Mouse (Mus musculus) MEL (cell line): ENCODE data around the gene Atrnl1. TPM values are rescaled to one million over a fixed set of nuclear protein-coding genes. Genes with fewer than 3 reads are reported as not detected.
A peak's percentile ranks its signal among the peaks of the same experiment; 100 is the strongest.

Experiments used
- DNase-seq: peaks from one replicate; pipeline ENCODE4 v3.0.0; 2011; ENCODE audit warnings: low read depth, low spot score
- H3K27ac ChIP-seq: 2 replicates; pipeline ENCODE4 v1.5.1; 2012; ENCODE audit warnings: low read depth, mild to moderate bottlenecking, control low read depth, low read length, moderate library complexity; ENCODE audit not compliant: control insufficient read depth
- H3K27me3 ChIP-seq, 2 experiments: fragments of 150-350 bp in 1 of 2; sonication (generic) in 1 of 2; 2 replicates each; pipeline ENCODE4 v1.6.1; 2012; ENCODE audit warnings: low read length in 2 of 2, mild to moderate bottlenecking in 2 of 2, improper control_type of control experiment in 1 of 2, moderate library complexity in 1 of 2; ENCODE audit not compliant: insufficient read depth in 2 of 2, control insufficient read depth in 1 of 2
- H3K36me3 ChIP-seq, 2 experiments: 2 replicates each; pipeline ENCODE4 v1.6.1; 2012 to 2014; ENCODE audit warnings: low read length in 2 of 2, improper control_type of control experiment in 1 of 2, inconsistent platforms in 1 of 2, mild to moderate bottlenecking in 1 of 2; ENCODE audit not compliant: insufficient read depth in 2 of 2, control insufficient read depth in 1 of 2
- H3K4me1 ChIP-seq, 2 experiments: fragments of 150-350 bp in 1 of 2; sonication (generic) in 1 of 2; 2 replicates each; pipeline ENCODE4 v1.6.1; 2012; ENCODE audit warnings: low read length in 2 of 2, improper control_type of control experiment in 1 of 2, mild to moderate bottlenecking in 1 of 2; ENCODE audit not compliant: insufficient read depth in 2 of 2, control insufficient read depth in 1 of 2
- H3K4me3 ChIP-seq, 2 experiments: fragments of 150-350 bp in 1 of 2; sonication (generic) in 1 of 2; 2 replicates each; pipeline ENCODE4 v1.5.1; 2012; ENCODE audit warnings: low read depth in 2 of 2, low read length in 2 of 2, mild to moderate bottlenecking in 2 of 2, moderate library complexity in 2 of 2, control low read depth in 1 of 2, improper control_type of control experiment in 1 of 2; ENCODE audit not compliant: control insufficient read depth in 1 of 2, insufficient read depth in 1 of 2
- H3K79me2 ChIP-seq: 2 replicates; pipeline ENCODE4 v1.6.1; 2012; ENCODE audit warnings: mild to moderate bottlenecking, low read length, moderate library complexity; ENCODE audit not compliant: control insufficient read depth, poor library complexity, insufficient read depth
- H3K9ac ChIP-seq: 2 replicates; pipeline ENCODE4 v1.6.1; 2012; ENCODE audit warnings: low read depth, mild to moderate bottlenecking, control low read depth, low read length, moderate library complexity; ENCODE audit not compliant: control insufficient read depth, poor library complexity, severe bottlenecking
- H3K9me3 ChIP-seq: fragments of 150-350 bp; sonication (generic); replicated peaks from 2 replicates; pipeline ENCODE4 v1.6.1; 2012; ENCODE audit warnings: mild to moderate bottlenecking, low read length, improper control_type of control experiment, moderate library complexity; ENCODE audit not compliant: insufficient read depth
- CTCF ChIP-seq, 3 experiments: IDR thresholded peaks in 2 of 3; conservative IDR thresholded peaks in 1 of 3; 2 replicates each; pipeline ENCODE4 v1.5.1; 2011 to 2012; ENCODE audit warnings: low read length in 3 of 3, low read depth in 2 of 3, mild to moderate bottlenecking in 2 of 3, improper control_type of control experiment in 1 of 3, inconsistent platforms in 1 of 3, mixed read lengths in 1 of 3, moderate library complexity in 1 of 3; ENCODE audit not compliant: control insufficient read depth in 1 of 3, insufficient read depth in 1 of 3, poor library complexity in 1 of 3, severe bottlenecking in 1 of 3
- EP300 ChIP-seq, 2 experiments: IDR thresholded peaks; 2 replicates each; pipeline ENCODE4 v1.6.1; 2011; ENCODE audit warnings: improper control_type of control experiment in 2 of 2, low read length in 2 of 2, low read depth in 1 of 2, mild to moderate bottlenecking in 1 of 2
- GABPA ChIP-seq: IDR thresholded peaks from 2 replicates; pipeline ENCODE4 v1.6.1; 2012; ENCODE audit warnings: low read depth, mild to moderate bottlenecking, inconsistent platforms, low read length, improper control_type of control experiment, moderate library complexity
- GATA1 ChIP-seq: IDR thresholded peaks from 2 replicates; pipeline ENCODE4 v1.6.1; 2011; ENCODE audit warnings: low read depth, low read length, improper control_type of control experiment
- HCFC1 ChIP-seq: IDR thresholded peaks from 2 replicates; pipeline ENCODE4 v1.6.1; 2012; ENCODE audit warnings: low read depth, mild to moderate bottlenecking, inconsistent platforms, low read length, improper control_type of control experiment, moderate library complexity
- MEF2A ChIP-seq: IDR thresholded peaks from 2 replicates; pipeline ENCODE4 v1.6.1; 2014; ENCODE audit warnings: low read depth, mild to moderate bottlenecking, inconsistent platforms, low read length, improper control_type of control experiment; ENCODE audit not compliant: poor library complexity, insufficient replicate concordance, severe bottlenecking; ENCODE audit errors: extremely low read depth
- MXI1 ChIP-seq: IDR thresholded peaks from 2 replicates; pipeline ENCODE4 v1.6.1; 2011; ENCODE audit warnings: mild to moderate bottlenecking, low read depth, low read length, improper control_type of control experiment
- NRF1 ChIP-seq: IDR thresholded peaks from 2 replicates; pipeline ENCODE4 v1.6.1; 2014; ENCODE audit warnings: low read depth, mild to moderate bottlenecking, inconsistent platforms, low read length, improper control_type of control experiment, moderate library complexity; ENCODE audit not compliant: poor library complexity, insufficient read depth, severe bottlenecking
- POLR2AphosphoS5 ChIP-seq: IDR thresholded peaks from 2 replicates; pipeline ENCODE4 v1.6.1; 2012; ENCODE audit warnings: low read depth, borderline replicate concordance, mild to moderate bottlenecking, inconsistent platforms, low read length, moderate library complexity, mixed read lengths
- RAD21 ChIP-seq: IDR thresholded peaks from 2 replicates; pipeline ENCODE4 v1.6.1; 2011; ENCODE audit warnings: mild to moderate bottlenecking, low read depth, low read length, improper control_type of control experiment
- RCOR1 ChIP-seq: IDR thresholded peaks from 2 replicates; pipeline ENCODE4 v1.6.1; 2012; ENCODE audit warnings: low read depth, mild to moderate bottlenecking, inconsistent platforms, low read length, improper control_type of control experiment
- SIN3A ChIP-seq: IDR thresholded peaks from 2 replicates; pipeline ENCODE4 v1.6.1; 2012; ENCODE audit warnings: low read length, improper control_type of control experiment, inconsistent platforms
- TCF12 ChIP-seq: IDR thresholded peaks from 2 replicates; pipeline ENCODE4 v1.6.1; 2014; ENCODE audit warnings: low read depth, mild to moderate bottlenecking, inconsistent platforms, low read length, improper control_type of control experiment, moderate library complexity
- ZKSCAN1 ChIP-seq: IDR thresholded peaks from 2 replicates; pipeline ENCODE4 v1.6.1; 2012; ENCODE audit warnings: low read depth, mild to moderate bottlenecking, inconsistent platforms, low read length, improper control_type of control experiment, moderate library complexity
- polyA plus RNA-seq, 2 experiments: library from polyadenylated mRNA; stranded (reverse) in 1 of 2; unstranded in 1 of 2; fragments of >175 nt in 1 of 2; fragments of >200 nt in 1 of 2; gene quantifications; 2 replicates each; pipeline versions ENCODE4 v1.2.1 to v1.2.4; 2012; ENCODE audit warnings: low replicate concordance in 2 of 2, low read depth in 1 of 2; ENCODE audit not compliant: insufficient read length in 2 of 2, insufficient read depth in 1 of 2, missing spikeins in 1 of 2
- total RNA-seq: library from RNA; depleted of rRNA; stranded (reverse); fragments of 300-350 nt; gene quantifications from 2 replicates; pipeline ENCODE4 v1.2.3, GENCODE M21; 2012

Gene Atrnl1
- total and polyA plus RNA-seq, 3 experiments = 6.4 to 8.2 TPM; not detected in 1

DNA sequence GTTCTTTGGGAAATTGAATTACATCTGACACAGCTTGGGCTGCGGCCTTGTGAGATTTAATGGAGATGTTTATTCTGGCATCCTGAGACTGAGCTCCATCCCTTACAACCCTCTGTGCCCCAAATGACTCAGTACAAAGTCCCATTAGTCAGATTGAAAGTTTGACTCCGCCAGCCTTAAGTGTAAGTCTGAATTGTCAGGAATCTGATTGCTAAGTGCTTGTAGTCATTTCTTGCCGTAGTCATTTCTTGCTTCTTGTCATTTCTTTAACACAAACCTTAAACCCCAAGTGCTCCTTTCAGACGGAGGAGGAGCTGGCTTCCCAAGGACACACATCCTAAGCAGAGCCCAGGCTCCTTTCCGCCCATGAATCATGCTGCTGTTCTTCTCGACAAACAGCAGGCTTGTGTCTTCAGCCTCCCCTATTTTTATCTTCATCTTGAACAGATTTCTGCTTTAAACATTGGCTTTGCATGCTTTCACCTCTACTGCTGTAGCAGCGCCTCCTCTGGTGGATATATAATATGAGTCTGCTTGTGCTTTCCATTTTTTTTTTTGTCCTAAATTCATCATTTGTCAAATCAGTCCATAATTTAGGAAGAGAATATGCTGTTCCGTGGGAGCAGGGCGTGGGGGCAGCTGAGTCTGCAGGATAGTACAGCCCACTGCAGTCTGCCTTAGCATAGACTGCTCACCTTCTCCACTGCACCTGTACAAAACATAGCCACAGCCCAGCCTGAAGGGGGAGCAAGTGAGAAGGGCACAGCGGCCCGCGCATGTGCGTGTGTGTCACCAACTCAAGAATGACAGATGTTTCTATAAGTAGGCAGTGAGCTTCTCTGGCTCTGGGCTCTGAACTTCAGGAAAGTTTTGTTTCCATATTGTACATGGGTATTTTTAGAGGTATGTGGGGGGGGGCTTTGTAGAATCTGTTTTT, 214.7 kb downstream of the Atrnl1 start:
- no peaks in the 10 kb centered on the region for H3K36me3 ChIP-seq
- H3K79me2 ChIP-seq = no peaks in the 10 kb centered on the region
- H3K27me3 ChIP-seq = no peaks in the 10 kb centered on the region
- no peak overlapping the region for H3K4me3 ChIP-seq
- no peaks in the 10 kb centered on the region for H3K4me1 ChIP-seq
- TF ChIP-seq CTCF (IDR thresholded peaks at IDR 0.05 in 2 of 3, conservative IDR thresholded peaks at IDR 0.05 in 1 of 3; ENCODE audit: control insufficient read depth in 1 of 3, insufficient read depth in 1 of 3, low read depth in 2 of 3, low read length in 3 of 3, poor library complexity in 1 of 3, severe bottlenecking in 1 of 3) (peak in 2 of 3 experiments; percentile 20 to 41; a peak in 4 of 6 replicates), RAD21 (no peak)
- TF ChIP-seq, all 39 proteins: peak for 1
- Histone ChIP-seq H3K27ac (no peak overlapping the region), H3K9ac (no peak overlapping the region), H3K9me3 (no peaks in the 10 kb centered on the region)
- peak; percentile 31 for DNase-seq

DNA sequence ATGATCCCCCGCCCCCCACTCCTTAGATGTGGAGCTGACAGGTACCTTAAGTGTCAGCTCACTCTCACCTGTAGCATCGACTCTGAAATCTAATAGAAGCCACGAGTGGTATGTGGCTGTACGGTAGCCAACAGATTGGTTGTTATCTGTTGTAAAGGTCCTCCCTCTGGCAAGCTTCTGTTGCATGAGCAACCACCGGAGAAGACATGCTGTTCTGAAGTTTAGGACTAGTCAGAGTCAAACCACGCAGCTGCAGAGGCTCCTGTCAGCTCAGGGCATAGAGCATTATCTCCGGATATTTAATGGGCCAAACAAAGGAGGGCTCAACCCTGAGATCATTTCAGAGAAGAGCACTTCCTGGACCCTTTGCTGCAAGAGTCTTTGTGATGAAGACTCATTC, 222.2 kb downstream of the Atrnl1 start:
- peak; percentile 58 for DNase-seq
- Histone ChIP-seq H3K9ac (no peak overlapping the region), H3K9me3 (no peaks in the 10 kb centered on the region), H3K79me2 (no peaks in the 10 kb centered on the region), H3K4me1 (peaks cover 0 to 3% of the 10 kb centered on the region in 2 experiments; a peak in 2 of 4 replicates), H3K27ac (no peak overlapping the region), H3K27me3 (no peaks in the 10 kb centered on the region), H3K4me3 (peak overlapping the region; percentile 1 to 66; a peak in 2 of 4 replicates), H3K36me3 (no peaks in the 10 kb centered on the region; a peak in 1 of 4 replicates)
- TF ChIP-seq NRF1 (peak; percentile 33; the same call in 1 of the 2 replicates), GATA1 (0 out of 2 replicates have a peak, but pooled peaks have one; percentile 12), ZKSCAN1 (no peak), EP300 (IDR thresholded peaks at IDR 0.05; ENCODE audit: low read depth in 1 of 2, low read length in 2 of 2) (peak in 1 of 2 experiments; percentile 24; a peak in 1 of 4 replicates), MEF2A (no peak), SIN3A (0 out of 2 replicates have a peak, but pooled peaks have one; percentile 20), TCF12 (0 out of 2 replicates have a peak, but pooled peaks have one; percentile 8), HCFC1 (no peak), GABPA (no peak), POLR2AphosphoS5 (no peak), MXI1 (peak; percentile 73; the same call in 1 of the 2 replicates), RCOR1 (0 out of 2 replicates have a peak, but pooled peaks have one; percentile 13)
